Mouse (Mus musculus) C2C12 (cell line): ENCODE measurements around the gene Polr2c.

Experiments used
- CEBPB ChIP-seq: IDR thresholded peaks from one replicate; pipeline ENCODE4 v1.6.1; 2011; ENCODE audit warnings: low read depth, mild to moderate bottlenecking, control low read depth, moderate library complexity
- CTCF ChIP-seq: IDR thresholded peaks from one replicate; pipeline ENCODE4 v1.5.1; 2011; ENCODE audit not compliant: control insufficient read depth, insufficient read depth, insufficient read length
- MAX ChIP-seq: IDR thresholded peaks from one replicate; pipeline ENCODE4 v1.6.1; 2011; ENCODE audit warnings: mild to moderate bottlenecking, control low read depth
- MYOG ChIP-seq: IDR thresholded peaks from one replicate; pipeline ENCODE4 v1.6.1; 2011; ENCODE audit not compliant: control insufficient read depth, insufficient read length; ENCODE audit errors: extremely low read depth
- USF1 ChIP-seq: IDR thresholded peaks from one replicate; pipeline ENCODE4 v1.6.1; 2011; ENCODE audit warnings: low read depth, mild to moderate bottlenecking, control low read depth, moderate library complexity

- TF ChIP-seq CTCF (no peak), CEBPB (no peak), USF1 (no peak), MAX (no peak), MYOG (no peak)
Observed at GRCm38 (mm10) chr8:94808372-94808771, 48.9 kb upstream of the Polr2c start.
